Mouse (Mus musculus) stomach, embryonic 14.5 days (tissue): ENCODE data around the gene G530012D18Rik. TPM values are rescaled to one million over a fixed set of nuclear protein-coding genes. Genes with fewer than 3 reads are reported as not detected.
"Not testable (repeated sequence)": the region's sequence is repeated elsewhere in the genome, so short reads cannot be mapped to it uniquely, and the experiment has no call there.

Experiments used
- ATAC-seq: fragments of 200-750 bp; cut with Nextera tagmentation; 2 replicates; pipeline ENCODE4 v1.8.0; 2017; ENCODE audit warnings: low read depth, moderate TSS enrichment; ENCODE audit not compliant: insufficient number of reproducible peaks, insufficient read depth, low FRiP score
- H3K27ac ChIP-seq: fragments of 300-500 bp; sonication (generic); 2 replicates; pipeline ENCODE4 v1.5.1; 2014; ENCODE audit warnings: mild to moderate bottlenecking, low read length, moderate library complexity, mixed read lengths
- H3K27me3 ChIP-seq: fragments of 300-500 bp; sonication (generic); 2 replicates; pipeline ENCODE4 v1.6.1; 2014; ENCODE audit warnings: low read length, control low read depth, mixed read lengths; ENCODE audit not compliant: control insufficient read depth, insufficient read depth
- H3K36me3 ChIP-seq: fragments of 300-500 bp; sonication (generic); 2 replicates; pipeline ENCODE4 v1.6.1; 2014; ENCODE audit warnings: mild to moderate bottlenecking, control low read depth, low read length, moderate library complexity, mixed read lengths; ENCODE audit not compliant: control insufficient read depth, insufficient read depth
- H3K4me1 ChIP-seq: fragments of 300-500 bp; sonication (generic); 2 replicates; pipeline ENCODE4 v1.6.1; 2014; ENCODE audit warnings: low read length, control low read depth, mixed read lengths; ENCODE audit not compliant: control insufficient read depth, insufficient read depth
- H3K4me2 ChIP-seq: fragments of 300-500 bp; sonication (generic); replicated peaks from 2 replicates; pipeline ENCODE4 v1.6.1; 2014; ENCODE audit warnings: low read depth, low read length, control low read depth
- H3K4me3 ChIP-seq: fragments of 300-500 bp; sonication (generic); 2 replicates; pipeline ENCODE4 v1.5.1; 2014; ENCODE audit warnings: low read depth, low read length, control low read depth
- H3K9ac ChIP-seq: fragments of 300-500 bp; sonication (generic); replicated peaks from 2 replicates; pipeline ENCODE4 v1.6.1; 2014; ENCODE audit warnings: low read depth, mild to moderate bottlenecking, control low read depth, low read length, moderate library complexity, mixed read lengths
- H3K9me3 ChIP-seq: fragments of 300-500 bp; sonication (generic); 2 replicates; pipeline ENCODE4 v1.6.1; 2016; ENCODE audit warnings: low read depth, low read length, control low read depth; ENCODE audit not compliant: control insufficient read depth
- WGBS: fragments of 180-500 bp; shearing (Covaris S2); extraction: QIAGEN DNeasy Blood & Tissue Kit; methylation state at CpG from one replicate; pipeline ENCODE4 v1.1.7; 2014; 5-methylcytosine and 5-hydroxymethylcytosine counted together
- polyA plus RNA-seq: library from polyadenylated mRNA; unstranded; fragments of >200 nt; fragmentation: Nextera tagmentation; extraction: Ambion mirVana; gene quantifications from 2 replicates; pipeline ENCODE4 v1.2.1, GENCODE M21; 2014

G530012D18Rik gene
- polyA plus RNA-seq: not detected in 2 replicates

GRCm38 (mm10) chr1:85575376-85575775, at the start of gene G530012D18Rik:
Gene G530012D18Rik (plus strand): TSS chr1:85575676.
- not testable (repeated sequence) for H3K4me3 ChIP-seq, H3K27ac ChIP-seq, H3K27me3 ChIP-seq, ATAC-seq, H3K36me3 ChIP-seq, H3K9me3 ChIP-seq, H3K9ac ChIP-seq, H3K4me1 ChIP-seq, H3K4me2 ChIP-seq
- WGBS: 52% methylated on average over 1 of the region's 3 CpGs

DNA sequence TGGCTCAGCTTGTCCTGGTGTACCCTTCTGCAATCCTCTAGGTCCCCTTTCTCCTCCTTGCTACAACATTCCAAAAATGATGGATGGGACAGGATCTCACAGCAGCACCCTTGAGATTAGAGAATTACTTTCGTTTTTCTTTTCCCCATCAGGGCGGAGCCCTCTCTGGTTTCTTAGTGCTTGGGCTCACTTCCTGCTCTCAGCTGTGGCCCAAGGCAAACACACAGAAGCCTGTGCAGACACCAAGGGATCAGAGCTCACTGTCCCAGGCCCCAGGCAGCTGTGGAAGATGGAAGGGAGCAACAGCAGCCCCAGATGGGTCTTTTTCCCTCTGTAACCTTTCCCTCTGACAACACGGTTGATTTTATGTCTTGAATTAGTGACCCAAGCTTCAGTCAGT, 49.1 kb upstream of the G530012D18Rik start:
- H3K9ac ChIP-seq, H3K36me3 ChIP-seq, H3K27ac ChIP-seq, H3K9me3 ChIP-seq, H3K4me2 ChIP-seq, H3K4me1 ChIP-seq, H3K27me3 ChIP-seq, ATAC-seq, H3K4me3 ChIP-seq: not testable (repeated sequence)
- 58% methylated on average over 3 of the region's 3 CpGs for WGBS

- not testable (repeated sequence) for H3K27me3 ChIP-seq, H3K4me1 ChIP-seq, H3K36me3 ChIP-seq, H3K9me3 ChIP-seq, H3K9ac ChIP-seq, H3K27ac ChIP-seq, ATAC-seq, H3K4me2 ChIP-seq, H3K4me3 ChIP-seq
- 77% methylated on average over 13 of the region's 15 CpGs for WGBS
These were observed 46.9 kb upstream of the G530012D18Rik start for GRCm38 (mm10) chr1:85528451-85529110.

- H3K27me3 ChIP-seq, H3K4me3 ChIP-seq, ATAC-seq, H3K36me3 ChIP-seq, H3K27ac ChIP-seq, H3K4me1 ChIP-seq, H3K9me3 ChIP-seq, H3K4me2 ChIP-seq, H3K9ac ChIP-seq: not testable (repeated sequence)
- WGBS: 76% methylated on average over 3 of the region's 4 CpGs
These were observed 31.7 kb upstream of the G530012D18Rik start for GRCm38 (mm10) chr1:85543818-85544217.

- not testable (repeated sequence) for H3K4me1 ChIP-seq, H3K27ac ChIP-seq, H3K4me3 ChIP-seq, H3K4me2 ChIP-seq, ATAC-seq, H3K9ac ChIP-seq, H3K27me3 ChIP-seq, H3K9me3 ChIP-seq, H3K36me3 ChIP-seq
These were observed 29.0 kb upstream of the G530012D18Rik start for GRCm38 (mm10) chr1:85546442-85546841.

DNA sequence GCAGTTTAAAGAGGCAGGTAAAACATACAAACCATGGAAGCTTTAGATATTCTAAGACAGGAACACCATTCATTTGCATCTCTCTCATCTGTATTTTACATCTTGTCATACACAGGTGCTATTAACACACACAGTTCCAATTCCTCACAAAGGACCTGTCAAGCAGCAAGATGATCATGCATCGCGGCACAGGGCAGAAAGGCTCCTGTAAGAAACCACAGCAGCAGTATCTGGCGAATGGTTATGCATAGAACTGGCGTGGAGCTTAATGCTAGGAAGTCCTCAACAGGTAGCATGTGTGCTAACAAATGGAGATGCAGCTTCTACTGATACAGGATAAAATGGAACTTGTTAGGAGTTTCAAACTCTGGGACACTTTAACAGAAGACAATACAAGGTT, 20.2 kb upstream of the G530012D18Rik start:
- H3K27ac ChIP-seq, H3K4me1 ChIP-seq, H3K9me3 ChIP-seq, H3K9ac ChIP-seq, H3K36me3 ChIP-seq, H3K4me3 ChIP-seq, H3K4me2 ChIP-seq, H3K27me3 ChIP-seq, ATAC-seq: not testable (repeated sequence)
- WGBS: 78% methylated on average over 4 of the region's 4 CpGs

- H3K9ac ChIP-seq, H3K9me3 ChIP-seq: not testable (repeated sequence)
- WGBS: 67% methylated on average over 4 of the region's 4 CpGs
These were observed 1.9 kb upstream of the G530012D18Rik start for GRCm38 (mm10) chr1:85573554-85573953.

DNA sequence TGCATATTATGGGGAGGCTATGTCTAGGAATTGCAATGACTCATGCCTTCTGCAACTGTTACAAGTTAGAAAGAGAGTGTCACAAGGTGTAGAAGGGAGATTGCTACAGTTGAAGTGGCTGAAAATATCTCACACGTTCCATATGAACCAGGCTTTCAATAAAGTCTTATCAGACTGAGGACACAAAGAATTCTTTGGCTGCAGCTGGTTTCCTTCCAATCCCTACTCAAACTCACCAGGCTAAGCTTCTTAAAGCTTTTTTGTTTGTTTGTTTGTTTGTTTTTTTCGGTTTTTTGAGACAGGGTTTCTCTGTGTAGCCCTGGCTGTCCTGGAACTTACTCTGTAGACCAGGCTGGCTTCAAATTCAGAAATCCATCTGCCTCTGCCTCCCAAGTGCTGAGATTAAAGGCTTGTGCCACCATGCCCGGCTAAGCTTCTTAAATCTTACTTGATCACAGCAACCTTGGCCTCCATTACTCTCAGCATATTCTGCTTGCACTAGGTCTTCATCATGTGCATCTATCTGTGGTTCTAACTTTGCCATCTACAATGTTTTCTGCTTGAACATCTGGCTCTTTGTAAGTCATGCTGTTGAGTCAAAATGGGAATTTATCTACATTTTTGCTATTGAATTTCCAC, 3.0 kb downstream of the G530012D18Rik start:
- WGBS: 74% methylated on average over 3 of the region's 3 CpGs
- not testable (repeated sequence) for H3K4me2 ChIP-seq, H3K36me3 ChIP-seq, ATAC-seq, H3K27ac ChIP-seq, H3K4me1 ChIP-seq, H3K9me3 ChIP-seq, H3K27me3 ChIP-seq, H3K4me3 ChIP-seq, H3K9ac ChIP-seq

More at GRCm38 (mm10) chr1:85573554-85573953, 1.9 kb upstream of the G530012D18Rik start:
- H3K27me3 ChIP-seq, ATAC-seq, H3K4me1 ChIP-seq, H3K36me3 ChIP-seq, H3K4me3 ChIP-seq, H3K27ac ChIP-seq, H3K4me2 ChIP-seq: not testable (repeated sequence)
